Mouse (Mus musculus): ENCODE measurements around the gene H2-Q2. TPM values are rescaled to one million over a fixed set of nuclear protein-coding genes. Genes with fewer than 3 reads are reported as not detected.
A peak's percentile ranks its signal among the peaks of the same experiment; 100 is the strongest.
"Not testable (repeated sequence)": the region's sequence is repeated elsewhere in the genome, so short reads cannot be mapped to it uniquely, and the experiment has no call there.

The H2-Q2 gene
- polyA plus RNA-seq, 1 experiment from 2014 or later, result 1.3 TPM

- H3K4me2 ChIP-seq (ENCODE audit: low read depth); ATAC-seq (ENCODE audit: insufficient read depth, low FRiP score, low TSS enrichment); H3K27ac ChIP-seq (ENCODE audit: low read depth, low read length); H3K9me3 ChIP-seq (ENCODE audit: control insufficient read depth, low read length); H3K4me1 ChIP-seq (ENCODE audit: control insufficient read depth, insufficient read depth, low read length); H3K27me3 ChIP-seq (ENCODE audit: control insufficient read depth, insufficient read depth, low read length); H3K9ac ChIP-seq (ENCODE audit: low read length); H3K36me3 ChIP-seq (ENCODE audit: control insufficient read depth, insufficient read depth, low read length); H3K4me3 ChIP-seq (ENCODE audit: low read depth, low read length); DNase-seq (ENCODE audit: low spot score): not testable (repeated sequence)
- WGBS, result 70% methylated on average over 6 of the region's 6 CpGs
Observed at GRCm38 (mm10) chr17:35353275-35353674, 11.2 kb downstream of the H2-Q2 start.

- no peaks in the 10 kb centered on the region for H3K4me1 ChIP-seq (ENCODE audit: control insufficient read depth, insufficient read depth, low read length)
- DNase-seq (ENCODE audit: low spot score) (no peak), ATAC-seq (ENCODE audit: insufficient read depth, low FRiP score, low TSS enrichment) (no peak)
- H3K4me2 ChIP-seq (ENCODE audit: low read depth), result no peak overlapping the region
- H3K36me3 ChIP-seq (ENCODE audit: control insufficient read depth, insufficient read depth, low read length), result no peaks in the 10 kb centered on the region
- H3K9me3 ChIP-seq (ENCODE audit: control insufficient read depth, low read length), result no peaks in the 10 kb centered on the region
- H3K9ac ChIP-seq (ENCODE audit: low read length), result no peak overlapping the region
- no peak overlapping the region for H3K4me3 ChIP-seq (ENCODE audit: low read depth, low read length)
- H3K27me3 ChIP-seq (ENCODE audit: control insufficient read depth, insufficient read depth, low read length), result peaks cover 3% of the 10 kb centered on the region; the same call in 1 of the 2 replicates
- WGBS, result 69% methylated on average over 2 of the region's 2 CpGs
- no peak overlapping the region for H3K27ac ChIP-seq (ENCODE audit: low read depth, low read length)
Observed at GRCm38 (mm10) chr17:35354071-35354470, 12.0 kb downstream of the H2-Q2 start.

GRCm38 (mm10) chr17:35357086-35357485, 15.0 kb downstream of the H2-Q2 start:
- Histone ChIP-seq H3K36me3 (ENCODE audit: control insufficient read depth, insufficient read depth, low read length) (no peaks in the 10 kb centered on the region), H3K4me2 (ENCODE audit: low read depth) (no peak overlapping the region), H3K27ac (ENCODE audit: low read depth, low read length) (no peak overlapping the region), H3K9ac (ENCODE audit: low read length) (no peak overlapping the region), H3K4me3 (ENCODE audit: low read depth, low read length) (no peak overlapping the region), H3K4me1 (ENCODE audit: control insufficient read depth, insufficient read depth, low read length) (no peaks in the 10 kb centered on the region), H3K27me3 (ENCODE audit: control insufficient read depth, insufficient read depth, low read length) (peaks cover 5% of the 10 kb centered on the region; the same call in 1 of the 2 replicates), H3K9me3 (ENCODE audit: control insufficient read depth, low read length) (no peaks in the 10 kb centered on the region)
- ATAC-seq (ENCODE audit: insufficient read depth, low FRiP score, low TSS enrichment) (no peak), DNase-seq (ENCODE audit: low spot score) (no peak)
- 55% methylated on average over 1 of the region's 1 CpGs for WGBS

GRCm38 (mm10) chr17:35358763-35359469, 16.9 kb downstream of the H2-Q2 start:
- H3K27ac ChIP-seq (ENCODE audit: low read depth, low read length), result no peak overlapping the region
- peak; percentile 16 for DNase-seq (ENCODE audit: low spot score)
- 3% methylated on average over 38 of the region's 38 CpGs for WGBS
- H3K4me1 ChIP-seq (ENCODE audit: control insufficient read depth, insufficient read depth, low read length), result no peaks in the 10 kb centered on the region
- peak overlapping the region; percentile 31 for H3K4me3 ChIP-seq (ENCODE audit: low read depth, low read length)
- H3K9ac ChIP-seq (ENCODE audit: low read length), result peak overlapping the region; percentile 35
- ATAC-seq (ENCODE audit: insufficient read depth, low FRiP score, low TSS enrichment), result no peak
- H3K27me3 ChIP-seq (ENCODE audit: control insufficient read depth, insufficient read depth, low read length), result peaks cover 5% of the 10 kb centered on the region; the same call in 1 of the 2 replicates
- H3K9me3 ChIP-seq (ENCODE audit: control insufficient read depth, low read length), result no peaks in the 10 kb centered on the region
- peak overlapping the region; percentile 71 for H3K4me2 ChIP-seq (ENCODE audit: low read depth)
- no peaks in the 10 kb centered on the region for H3K36me3 ChIP-seq (ENCODE audit: control insufficient read depth, insufficient read depth, low read length)

- Histone ChIP-seq H3K4me2 (ENCODE audit: low read depth) (peak overlapping the region; percentile 71), H3K4me1 (ENCODE audit: control insufficient read depth, insufficient read depth, low read length) (no peaks in the 10 kb centered on the region), H3K27ac (ENCODE audit: low read depth, low read length) (no peak overlapping the region), H3K36me3 (ENCODE audit: control insufficient read depth, insufficient read depth, low read length) (no peaks in the 10 kb centered on the region), H3K27me3 (ENCODE audit: control insufficient read depth, insufficient read depth, low read length) (peaks cover 5% of the 10 kb centered on the region; the same call in 1 of the 2 replicates), H3K9me3 (ENCODE audit: control insufficient read depth, low read length) (no peaks in the 10 kb centered on the region), H3K4me3 (ENCODE audit: low read depth, low read length) (peak overlapping the region; percentile 31), H3K9ac (ENCODE audit: low read length) (peak overlapping the region; percentile 35; the same call in 1 of the 2 replicates)
- no peak for ATAC-seq (ENCODE audit: insufficient read depth, low FRiP score, low TSS enrichment)
- WGBS, result 22% methylated on average over 21 of the region's 21 CpGs
- no peak for DNase-seq (ENCODE audit: low spot score)
Observed at GRCm38 (mm10) chr17:35359470-35359862, 17.4 kb downstream of the H2-Q2 start.

GRCm38 (mm10) chr17:35379369-35379728, 37.3 kb downstream of the H2-Q2 start, which contains the start of gene H2-Q4:
Gene H2-Q4 (plus strand): TSS chr17:35379617.
- Histone ChIP-seq H3K4me1 (ENCODE audit: control insufficient read depth, insufficient read depth, low read length) (no peaks in the 10 kb centered on the region), H3K9ac (ENCODE audit: low read length) (peak within 1 kb of the TSS; percentile 47), H3K4me3 (ENCODE audit: low read depth, low read length) (peak within 1 kb of the TSS; percentile 46), H3K9me3 (ENCODE audit: control insufficient read depth, low read length) (no peaks in the 10 kb centered on the region), H3K27ac (ENCODE audit: low read depth, low read length) (no peak within 1 kb of the TSS), H3K4me2 (ENCODE audit: low read depth) (peak within 1 kb of the TSS; percentile 81), H3K36me3 (ENCODE audit: control insufficient read depth, insufficient read depth, low read length) (no peaks in the 10 kb centered on the region), H3K27me3 (ENCODE audit: control insufficient read depth, insufficient read depth, low read length) (no peaks in the 10 kb centered on the region)
- 1% methylated on average over 16 of the region's 16 CpGs for WGBS
- peak; percentile 79 for ATAC-seq (ENCODE audit: insufficient read depth, low FRiP score, low TSS enrichment)
- peak; percentile 82 for DNase-seq (ENCODE audit: low spot score)

GRCm38 (mm10) chr17:35379729-35380451, 37.8 kb downstream of the H2-Q2 start:
- Histone ChIP-seq H3K27me3 (ENCODE audit: control insufficient read depth, insufficient read depth, low read length) (no peaks in the 10 kb centered on the region), H3K4me2 (ENCODE audit: low read depth) (peak overlapping the region; percentile 81), H3K27ac (ENCODE audit: low read depth, low read length) (no peak overlapping the region), H3K9me3 (ENCODE audit: control insufficient read depth, low read length) (no peaks in the 10 kb centered on the region), H3K36me3 (ENCODE audit: control insufficient read depth, insufficient read depth, low read length) (no peaks in the 10 kb centered on the region), H3K4me1 (ENCODE audit: control insufficient read depth, insufficient read depth, low read length) (no peaks in the 10 kb centered on the region), H3K4me3 (ENCODE audit: low read depth, low read length) (peak overlapping the region; percentile 46), H3K9ac (ENCODE audit: low read length) (peak overlapping the region; percentile 47)
- DNase-seq (ENCODE audit: low spot score) (peak; percentile 44), ATAC-seq (ENCODE audit: insufficient read depth, low FRiP score, low TSS enrichment) (peak; percentile 35; the same call in 1 of the 2 replicates)
- WGBS, result 1% methylated on average over 66 of the region's 70 CpGs

- 4% methylated on average over 7 of the region's 7 CpGs for WGBS
- not testable (repeated sequence) for H3K4me1 ChIP-seq (ENCODE audit: control insufficient read depth, insufficient read depth, low read length); ATAC-seq (ENCODE audit: insufficient read depth, low FRiP score, low TSS enrichment)
Observed at GRCm38 (mm10) chr17:35389796-35390195, 47.8 kb downstream of the H2-Q2 start.

More at GRCm38 (mm10) chr17:35389796-35390195, 47.8 kb downstream of the H2-Q2 start:
- H3K4me2 ChIP-seq (ENCODE audit: low read depth); H3K9ac ChIP-seq (ENCODE audit: low read length); H3K36me3 ChIP-seq (ENCODE audit: control insufficient read depth, insufficient read depth, low read length); H3K4me3 ChIP-seq (ENCODE audit: low read depth, low read length); H3K27me3 ChIP-seq (ENCODE audit: control insufficient read depth, insufficient read depth, low read length); H3K27ac ChIP-seq (ENCODE audit: low read depth, low read length); H3K9me3 ChIP-seq (ENCODE audit: control insufficient read depth, low read length): not testable (repeated sequence)
- peak; percentile 32 for DNase-seq (ENCODE audit: low spot score)
